Mouse (Mus musculus) telencephalon, adult 2 months (tissue): Measurements from ENCODE around the gene Myadm.
"Not testable (repeated sequence)": the region's sequence is repeated elsewhere in the genome, so short reads cannot be mapped to it uniquely, and the experiment has no call there.

ENCODE experiments used
- DNase-seq: peaks from one replicate; pipeline ENCODE4 v3.0.0-alpha.2; 2011; ENCODE audit warnings: low read depth, low spot score

Gene Myadm

DNA sequence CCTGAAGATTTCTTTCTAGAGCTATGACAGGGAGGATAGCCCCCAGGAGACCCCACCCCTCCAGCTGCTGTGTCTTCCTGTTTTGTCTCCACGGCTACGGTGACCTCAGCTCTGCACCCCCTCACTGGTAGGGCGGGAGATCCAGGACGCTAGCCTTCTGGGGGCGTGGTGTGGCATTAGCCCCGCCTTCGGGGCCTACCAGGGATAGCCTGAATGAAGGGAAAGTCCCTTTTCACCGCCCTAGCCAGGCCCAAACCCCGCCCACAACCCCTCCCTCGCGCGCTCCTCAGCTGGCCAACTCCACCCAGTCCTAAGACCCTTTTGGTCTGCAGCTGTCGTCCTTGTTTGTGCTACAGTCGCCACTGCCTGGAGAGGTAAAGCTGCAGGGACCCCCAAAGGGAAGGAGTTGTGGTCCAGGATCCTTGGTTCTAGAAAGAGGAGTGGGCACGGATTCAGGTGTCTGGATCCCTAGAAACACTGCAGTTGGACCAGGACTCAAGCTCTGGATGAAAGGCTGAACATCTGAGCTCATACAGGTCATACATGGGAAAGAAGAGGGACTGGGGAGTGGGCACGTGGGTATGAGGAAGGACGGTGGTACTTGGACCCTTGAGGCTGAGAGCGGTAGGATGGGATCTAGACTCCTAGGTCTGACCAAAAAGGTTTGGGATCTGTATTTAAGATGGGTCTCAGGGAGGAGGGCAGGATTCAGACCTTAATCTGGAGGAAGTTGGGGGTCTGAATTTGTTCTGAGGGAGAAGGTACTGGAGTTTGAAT is 1.6 kb downstream of the Myadm start:
- DNase-seq = no peak

DNA sequence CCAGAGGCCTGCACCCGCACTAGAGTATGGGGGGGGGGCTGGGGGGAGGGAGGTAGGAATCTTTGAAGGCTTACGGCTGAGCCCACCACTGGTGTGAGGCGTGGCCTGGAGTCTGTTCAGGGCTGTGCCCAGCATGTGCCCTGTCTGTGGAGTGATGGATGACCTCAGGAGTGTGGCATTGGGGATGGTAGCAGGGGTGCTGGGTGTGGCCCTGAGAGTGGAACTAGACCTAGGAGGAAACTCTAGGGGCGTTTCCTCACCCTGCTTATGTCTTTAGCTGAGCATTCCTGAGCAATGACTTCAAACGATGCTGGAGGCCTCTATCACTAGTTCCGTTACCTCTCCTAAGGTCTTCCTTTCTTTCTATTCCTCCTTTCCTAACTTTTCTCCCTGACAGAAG is 2.3 kb downstream of the Myadm start:
- DNase-seq = no peak

DNA sequence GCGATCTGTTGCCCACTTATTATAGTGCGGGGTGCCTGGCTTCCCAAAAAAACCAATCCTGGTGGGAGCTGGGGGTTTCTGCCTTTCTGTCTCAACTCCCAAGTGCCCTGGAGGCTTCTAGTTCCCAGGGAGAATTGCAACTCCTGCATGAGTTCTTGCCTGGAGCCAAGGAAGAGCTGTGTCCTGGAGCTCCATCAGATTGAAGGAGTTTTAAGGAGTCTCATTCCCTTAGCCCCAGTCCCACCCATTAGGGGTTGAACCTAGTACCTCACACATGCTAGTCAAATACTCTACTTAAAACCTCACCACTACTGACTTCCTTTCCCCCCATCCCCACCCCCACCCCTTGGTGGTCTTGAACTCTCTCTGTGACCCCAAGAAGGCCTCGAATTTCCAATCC is 2.9 kb downstream of the Myadm start:
- DNase-seq = no peak

DNA sequence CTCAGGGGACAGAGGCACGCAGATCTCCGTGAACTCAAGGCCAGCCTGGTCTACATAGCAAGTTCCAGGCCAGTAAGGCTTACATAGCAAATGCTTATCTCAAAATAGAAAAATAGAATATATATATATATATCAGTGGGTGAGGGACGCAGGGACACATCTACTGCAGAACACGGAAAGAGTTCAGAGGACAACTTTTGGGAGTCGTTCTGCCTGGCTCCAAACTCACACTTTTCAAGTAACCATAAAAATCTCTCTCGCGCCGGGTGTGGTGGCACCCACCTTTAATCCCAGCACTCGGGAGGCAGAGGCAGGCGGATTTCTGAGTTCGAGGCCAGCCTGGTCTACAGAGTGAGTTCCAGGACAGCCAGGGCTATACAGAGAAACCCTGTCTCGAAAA is 3.4 kb downstream of the Myadm start:
- not testable (repeated sequence) for DNase-seq

DNA sequence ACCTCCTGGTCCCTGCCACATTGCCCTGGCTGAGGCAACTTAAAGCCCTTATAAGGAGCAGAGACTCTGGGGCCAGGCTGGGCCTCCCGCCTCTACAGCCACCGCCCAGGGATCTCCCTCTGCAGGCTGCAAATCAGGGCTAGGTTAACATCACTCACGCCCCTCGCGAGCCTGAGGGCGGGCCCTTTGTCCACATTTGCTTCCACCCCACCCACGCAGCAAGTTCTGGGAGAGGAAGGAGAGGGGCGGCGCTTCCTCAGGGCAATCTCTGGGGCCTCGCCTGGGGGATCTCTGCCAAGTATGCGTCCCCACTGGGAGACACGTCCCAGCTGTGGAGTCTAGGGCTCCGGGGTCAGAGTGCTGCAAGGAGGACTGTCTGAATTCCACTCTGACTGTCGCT is 3.9 kb downstream of the Myadm start:
- DNase-seq = no peak

DNA sequence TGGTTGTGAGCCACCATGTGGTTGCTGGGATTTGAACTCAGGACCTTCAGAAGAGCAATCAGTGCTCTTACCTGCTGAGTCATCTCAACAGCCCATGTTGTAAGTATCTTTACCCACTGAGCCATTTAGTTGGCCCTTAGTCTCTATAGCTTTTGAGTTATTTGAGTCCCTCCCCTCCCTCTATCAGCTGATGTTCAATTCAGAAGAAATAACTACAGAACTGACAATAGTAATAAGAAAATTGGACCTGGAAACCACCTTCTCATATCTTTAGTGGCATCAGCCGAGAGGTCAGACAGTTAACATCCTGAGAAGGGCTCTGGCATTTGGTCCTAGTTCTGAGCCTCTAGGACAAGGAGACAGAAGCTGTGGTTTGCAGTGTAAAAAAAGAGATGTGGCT is 5.9 kb downstream of the Myadm start:
- DNase-seq = no peak

DNA sequence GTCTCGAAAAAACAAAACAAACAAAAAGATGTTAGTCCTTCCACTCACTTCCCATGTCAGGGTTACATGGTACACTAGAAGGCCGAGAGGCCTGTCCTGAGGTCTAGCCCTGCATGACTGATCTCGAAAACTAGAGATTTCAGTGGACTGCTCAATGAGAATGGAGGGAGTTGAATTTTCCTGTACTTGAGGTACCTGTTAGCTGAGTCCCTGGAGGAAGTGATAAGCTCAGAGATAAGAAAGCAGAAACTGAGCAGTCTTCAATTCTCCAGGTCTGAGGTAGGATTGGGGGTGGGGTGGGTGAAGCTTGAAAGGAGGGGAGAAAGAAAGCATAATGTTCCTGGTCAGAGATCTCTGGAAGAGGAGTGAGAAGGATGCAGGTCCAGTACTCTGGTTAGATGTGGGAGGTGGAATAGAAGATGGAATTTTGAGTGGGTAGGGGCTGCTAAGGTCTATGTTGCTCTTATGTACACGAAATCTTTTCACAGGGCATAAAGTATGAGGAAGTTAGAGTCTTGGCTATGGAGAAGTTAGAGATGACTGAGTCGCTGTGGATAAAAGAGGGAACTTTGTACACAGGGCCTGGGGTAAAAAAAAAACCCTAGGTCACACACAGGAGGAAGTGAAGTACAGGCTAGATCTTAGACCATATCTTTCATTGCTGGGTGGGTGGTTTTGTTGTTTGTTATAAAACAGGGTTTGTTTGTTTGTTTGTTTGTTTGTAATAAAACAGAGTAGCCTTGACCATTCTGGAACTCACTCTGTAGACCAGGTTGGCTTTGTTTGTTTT is 6.6 kb downstream of the Myadm start:
- no peak for DNase-seq

DNA sequence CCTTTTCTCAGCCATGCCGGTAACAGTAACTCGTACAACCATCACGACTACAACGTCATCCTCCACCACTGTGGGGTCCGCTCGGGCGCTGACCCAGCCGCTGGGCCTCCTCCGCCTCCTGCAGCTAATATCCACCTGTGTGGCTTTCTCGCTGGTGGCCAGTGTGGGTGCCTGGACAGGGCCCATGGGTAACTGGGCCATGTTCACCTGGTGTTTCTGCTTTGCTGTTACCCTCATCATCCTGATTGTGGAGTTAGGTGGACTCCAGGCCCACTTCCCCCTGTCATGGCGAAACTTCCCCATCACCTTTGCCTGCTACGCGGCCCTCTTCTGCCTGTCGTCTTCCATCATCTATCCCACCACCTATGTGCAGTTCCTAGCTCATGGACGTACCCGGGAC is 7.8 kb downstream of the Myadm start:
- no peak for DNase-seq

DNA sequence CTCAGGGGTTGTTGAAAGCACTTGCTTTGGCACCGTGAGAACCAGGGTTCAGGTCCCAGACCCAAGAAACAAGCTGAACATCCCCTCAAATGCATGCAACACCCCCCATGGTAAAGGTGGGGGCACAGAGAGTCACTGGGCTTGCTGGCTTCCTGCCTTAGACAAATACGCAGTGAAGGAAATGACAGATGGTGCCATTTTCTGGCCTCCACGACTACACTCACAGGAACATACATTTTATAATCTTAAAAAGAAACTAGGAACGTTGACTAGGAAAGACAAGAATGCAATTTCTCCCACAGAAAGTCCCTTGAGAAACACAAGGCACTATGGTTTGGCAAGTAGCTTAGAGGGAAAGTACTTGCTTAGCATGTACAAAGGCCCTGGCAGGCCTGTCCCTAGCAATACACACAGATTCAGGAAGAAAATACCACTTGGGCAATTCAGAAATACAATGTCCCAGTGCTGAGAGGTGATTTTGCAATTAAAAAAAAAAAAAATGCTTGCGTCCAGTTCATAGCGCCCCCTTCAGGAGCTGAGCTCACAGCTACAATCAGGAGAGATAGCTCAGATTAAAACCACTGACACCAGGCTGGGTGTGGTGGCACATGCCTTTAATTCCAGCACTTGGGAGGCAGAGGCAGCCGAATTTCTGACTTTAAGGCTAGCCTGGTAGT is 11.2 kb downstream of the Myadm start:
- DNase-seq = no peak

DNA sequence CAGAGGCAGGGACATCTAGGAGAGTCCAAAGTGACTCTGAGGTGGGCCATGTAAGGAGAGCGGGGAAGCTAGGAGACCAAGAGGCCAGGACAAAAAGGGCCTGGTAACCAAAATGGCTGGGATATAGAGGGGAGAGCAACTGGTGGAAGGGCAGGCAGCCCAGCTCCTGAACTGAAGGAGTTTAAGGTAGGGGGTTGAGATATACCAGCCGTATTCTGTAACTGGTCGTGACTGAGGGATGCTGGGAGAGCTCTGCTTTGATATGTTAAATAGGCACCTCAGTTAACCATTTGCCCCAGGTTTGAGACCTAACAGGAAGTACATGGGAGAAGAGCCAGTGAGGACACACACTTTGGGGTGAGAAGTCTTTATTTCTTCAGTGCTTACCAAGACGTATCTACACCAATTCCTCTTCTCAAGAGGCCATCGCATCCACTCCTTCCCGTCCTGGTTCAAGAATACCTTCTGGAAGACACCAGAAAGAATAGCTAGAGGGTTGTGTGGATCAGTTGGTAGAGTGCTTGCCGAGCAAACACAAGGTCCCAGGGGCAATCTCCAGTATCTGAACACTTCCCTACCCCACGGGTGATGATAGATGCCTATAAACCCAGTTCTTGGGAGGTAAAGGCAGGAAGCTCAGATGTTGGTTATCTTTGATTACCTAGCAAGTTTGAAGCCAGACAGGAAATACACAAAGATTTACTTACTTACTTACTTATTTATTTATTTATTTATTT is 12.2 kb downstream of the Myadm start:
- no peak for DNase-seq

DNA sequence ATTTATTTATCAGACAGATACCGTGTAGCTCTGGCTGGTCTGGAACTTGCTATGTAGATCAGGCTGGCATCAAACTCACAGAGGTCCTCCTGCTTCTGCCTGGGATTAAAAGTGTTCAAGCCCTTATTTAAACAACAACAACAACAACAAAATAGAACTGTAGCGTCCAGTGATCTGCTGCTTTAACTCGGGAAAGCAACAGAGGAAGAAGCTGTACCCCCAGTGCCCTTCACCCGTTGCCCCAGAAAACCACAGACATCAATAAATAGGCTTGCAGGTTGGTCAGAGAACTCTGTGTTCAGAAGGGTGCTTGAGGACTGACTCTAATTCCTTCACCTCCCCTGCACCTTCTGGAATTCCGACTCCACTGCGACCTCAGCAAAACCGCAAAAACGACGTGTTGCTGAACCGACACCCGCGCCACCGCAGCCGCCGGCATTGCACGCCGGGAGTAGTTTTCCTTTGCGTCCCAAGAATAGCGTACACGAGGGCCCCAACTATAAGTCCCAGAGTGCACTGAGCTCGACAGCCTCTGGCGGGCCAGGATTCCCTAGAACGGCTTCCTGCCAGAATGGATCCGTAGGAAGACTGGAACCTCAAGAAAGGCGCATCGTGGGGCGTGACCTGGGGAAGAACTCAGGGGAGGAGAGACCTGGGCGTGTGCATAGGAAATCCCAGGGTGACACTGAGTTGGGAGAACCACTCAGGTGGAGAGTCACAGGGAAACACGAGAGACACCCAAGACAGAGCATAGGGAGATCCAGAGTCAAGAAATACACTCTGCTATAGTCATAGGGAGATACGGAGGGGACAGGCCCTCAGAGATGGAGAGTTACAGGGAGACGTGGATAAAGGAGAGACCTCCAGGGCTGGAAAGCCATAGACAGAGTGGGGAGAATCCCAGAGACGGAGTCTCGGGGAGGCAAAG is 13.0 kb downstream of the Myadm start:
- DNase-seq = no peak

DNA sequence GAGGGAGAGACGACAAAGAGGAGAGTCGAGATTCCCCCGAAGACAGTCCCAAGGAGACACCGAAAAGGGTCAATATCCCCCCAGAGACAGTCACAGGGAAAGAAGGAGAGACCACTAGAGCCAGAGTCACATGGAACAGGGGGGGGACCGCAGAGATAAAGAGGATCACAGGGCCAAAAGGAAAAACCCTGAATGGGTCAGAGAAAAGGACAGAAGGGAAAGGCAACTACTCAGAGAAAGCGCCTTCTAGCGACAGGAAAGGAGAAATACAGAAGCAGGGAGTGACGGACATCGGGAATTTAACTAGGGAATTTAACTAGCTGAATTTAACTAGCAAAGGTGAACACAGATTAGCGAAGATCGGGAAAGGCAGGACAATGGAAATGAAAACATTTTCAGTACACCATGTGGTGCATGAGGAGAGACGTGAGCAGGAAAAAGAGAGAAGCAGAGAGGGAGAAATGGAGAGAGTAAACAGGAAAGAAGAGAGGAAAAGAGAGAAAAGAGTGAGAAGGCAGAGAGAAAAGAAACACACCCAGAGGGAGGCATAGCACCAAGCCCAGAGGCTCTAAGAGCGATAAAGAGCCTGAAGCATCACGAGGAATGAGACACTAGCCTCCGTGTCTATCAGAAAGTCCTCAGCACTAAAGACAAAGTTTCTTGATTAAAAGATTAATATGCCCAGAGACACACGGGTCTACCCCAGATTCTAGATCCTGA is 13.8 kb downstream of the Myadm start:
- DNase-seq = no peak

DNA sequence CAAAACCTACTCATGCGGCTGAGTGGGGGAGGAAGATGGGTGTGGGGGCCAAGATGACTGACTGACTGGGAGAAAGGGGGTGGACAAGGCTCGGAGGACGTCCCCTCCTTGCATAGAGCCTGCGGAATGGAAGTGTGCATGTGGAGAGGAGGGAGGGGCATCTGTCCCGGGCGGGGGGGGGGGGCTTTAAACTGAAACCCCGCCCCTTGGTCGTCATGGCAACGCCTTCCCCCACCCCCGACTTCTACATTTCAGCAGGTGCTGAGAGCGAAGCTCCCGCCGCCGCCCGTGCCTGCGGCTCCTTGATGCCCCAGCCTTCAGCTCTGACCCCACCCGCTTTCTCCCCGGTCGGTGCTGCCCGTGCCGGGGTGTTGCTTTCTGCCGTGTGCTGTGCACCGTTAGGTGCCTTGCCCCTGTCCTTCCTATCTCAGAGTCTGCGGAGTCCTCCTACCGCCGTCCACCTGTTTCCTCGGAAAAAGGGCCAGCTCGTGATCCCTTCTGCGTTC is 14.4 kb downstream of the Myadm start:
- no peak for DNase-seq

DNA sequence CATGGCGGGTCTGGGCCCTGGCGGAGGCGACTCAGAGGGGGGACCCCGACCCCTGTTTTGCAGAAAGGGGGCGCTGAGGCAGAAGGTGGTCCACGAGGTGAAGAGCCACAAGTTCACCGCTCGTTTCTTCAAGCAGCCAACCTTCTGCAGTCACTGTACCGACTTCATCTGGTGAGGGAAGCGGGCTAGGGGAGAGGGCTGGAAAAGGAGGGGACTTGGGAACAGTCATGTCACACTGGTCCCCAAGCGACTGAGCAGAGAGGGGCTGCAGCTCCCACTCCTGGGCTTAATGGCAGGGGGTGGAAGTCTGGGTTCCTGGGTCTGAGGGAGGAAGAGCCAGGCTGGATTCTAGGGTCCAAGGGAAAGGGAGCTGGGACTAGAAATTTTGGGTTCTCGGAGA is 14.9 kb downstream of the Myadm start:
- DNase-seq = no peak

DNA sequence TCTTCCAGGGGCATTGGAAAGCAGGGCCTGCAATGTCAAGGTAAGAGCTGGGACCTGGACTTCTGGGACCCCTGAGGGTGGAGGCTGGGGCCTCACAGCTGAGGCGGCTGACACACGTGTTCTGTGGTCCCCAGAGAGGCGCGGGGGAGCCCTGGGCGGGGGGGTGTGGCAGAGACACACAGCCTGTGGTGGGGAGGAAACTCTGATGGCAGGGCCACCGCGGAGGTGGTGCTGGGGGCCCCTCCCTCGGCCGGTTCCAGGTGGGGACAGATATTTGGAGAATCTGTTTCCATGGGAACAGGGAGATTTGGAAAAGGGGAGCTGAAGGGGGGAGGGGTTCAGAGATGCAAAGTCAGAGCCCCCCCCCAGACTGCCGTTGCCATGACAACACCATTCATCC is 15.4 kb downstream of the Myadm start:
- DNase-seq = no peak

DNA sequence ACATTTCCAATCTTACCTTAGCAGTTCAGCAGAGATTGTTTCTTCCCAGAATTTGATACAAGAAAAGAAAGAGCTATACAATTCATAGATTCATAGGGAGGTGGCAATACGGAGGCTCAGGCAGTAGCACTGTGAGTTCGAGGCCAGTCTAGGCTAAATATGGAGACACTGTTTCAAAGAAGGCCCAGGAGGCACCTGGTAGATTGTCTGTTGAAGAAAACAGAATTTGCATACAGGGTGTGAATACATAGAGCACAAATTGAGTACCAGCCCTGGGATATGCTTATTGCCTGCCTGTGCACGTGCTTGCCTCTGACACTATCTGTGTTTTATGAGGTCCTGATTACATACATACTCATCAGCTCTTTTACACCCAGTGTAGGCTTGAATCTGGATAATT is 17.5 kb downstream of the Myadm start:
- no peak for DNase-seq

DNA sequence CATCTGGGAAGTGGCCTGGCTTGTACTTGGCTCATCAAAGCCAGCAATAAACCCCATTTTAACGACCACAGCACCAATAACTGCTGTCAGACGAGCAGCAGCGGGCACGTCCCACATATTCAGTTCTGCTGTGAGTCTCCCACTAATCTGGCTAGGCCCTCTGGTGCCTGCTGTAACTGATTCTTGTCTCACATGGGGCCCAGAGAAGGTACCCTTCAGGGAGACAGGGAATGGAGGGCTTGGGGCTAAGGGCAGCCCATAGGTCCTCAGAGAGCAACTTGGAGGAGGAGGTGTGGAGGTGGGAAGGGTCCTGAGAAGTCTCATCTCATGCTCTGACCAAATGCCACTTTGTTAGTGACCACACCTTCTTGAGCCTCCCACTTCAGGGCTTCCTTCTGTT is 19.8 kb downstream of the Myadm start:
- DNase-seq = no peak

DNA sequence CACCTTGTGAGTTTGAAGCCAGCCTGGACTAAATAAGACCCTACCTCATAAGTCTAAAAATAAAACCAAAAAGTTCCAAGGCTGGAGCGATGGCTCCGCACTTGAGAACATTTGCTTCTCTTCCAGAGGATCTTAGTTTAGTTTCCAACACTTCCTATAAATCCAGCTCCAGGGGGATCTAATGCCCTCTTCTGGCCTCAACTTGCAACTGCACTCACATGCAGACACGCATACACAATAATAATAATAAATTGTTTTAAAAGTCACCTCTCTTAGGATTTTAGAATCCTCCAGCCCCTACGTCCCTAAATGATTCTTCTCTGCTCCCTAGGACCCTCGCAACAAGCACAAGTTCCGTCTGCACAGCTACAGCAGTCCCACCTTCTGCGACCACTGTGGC is 21.4 kb downstream of the Myadm start:
- DNase-seq = no peak

DNA sequence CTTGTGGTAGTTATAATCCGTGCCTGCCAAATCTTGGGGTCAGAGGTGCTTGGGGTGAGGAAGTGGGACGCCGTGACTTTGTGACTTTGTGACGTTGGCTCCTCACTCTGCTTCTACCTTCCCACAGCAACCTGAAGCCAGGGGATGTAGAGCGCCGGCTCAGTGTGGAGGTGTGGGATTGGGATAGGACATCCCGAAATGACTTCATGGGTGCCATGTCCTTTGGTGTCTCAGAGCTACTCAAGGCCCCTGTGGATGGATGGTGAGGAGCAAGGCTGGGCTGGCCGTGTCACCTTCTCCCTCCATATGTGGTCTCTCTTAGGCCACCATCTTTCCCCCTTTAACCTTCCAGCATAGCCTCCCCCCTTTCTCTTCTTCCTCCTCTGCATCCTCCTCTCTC is 24.7 kb downstream of the Myadm start:
- DNase-seq = no peak

DNA sequence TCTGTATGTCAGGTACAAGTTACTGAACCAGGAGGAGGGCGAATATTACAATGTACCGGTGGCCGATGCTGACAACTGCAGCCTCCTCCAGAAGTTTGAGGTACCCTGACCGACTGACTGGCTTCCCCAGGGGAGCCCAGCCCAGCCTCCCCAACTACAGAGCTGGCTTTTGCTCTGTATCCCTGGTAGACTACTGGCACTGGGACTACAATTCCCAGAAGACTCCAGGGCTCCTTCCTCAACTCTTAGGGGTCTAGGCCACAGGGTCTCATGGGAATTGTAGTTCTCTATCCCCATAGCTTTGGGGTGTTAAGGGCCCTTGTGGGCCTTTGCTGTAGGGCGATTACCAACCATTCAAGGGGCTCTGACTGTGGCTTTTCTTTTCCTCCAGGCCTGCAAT is 25.2 kb downstream of the Myadm start:
- DNase-seq = no peak
